Mouse (Mus musculus): Measurements from ENCODE around the gene Dchs2. TPM values are rescaled to one million over a fixed set of nuclear protein-coding genes. Genes with fewer than 3 reads are reported as not detected.

The Dchs2 gene
- polyA plus RNA-seq, 1 experiment: 0.39 TPM

DNA sequence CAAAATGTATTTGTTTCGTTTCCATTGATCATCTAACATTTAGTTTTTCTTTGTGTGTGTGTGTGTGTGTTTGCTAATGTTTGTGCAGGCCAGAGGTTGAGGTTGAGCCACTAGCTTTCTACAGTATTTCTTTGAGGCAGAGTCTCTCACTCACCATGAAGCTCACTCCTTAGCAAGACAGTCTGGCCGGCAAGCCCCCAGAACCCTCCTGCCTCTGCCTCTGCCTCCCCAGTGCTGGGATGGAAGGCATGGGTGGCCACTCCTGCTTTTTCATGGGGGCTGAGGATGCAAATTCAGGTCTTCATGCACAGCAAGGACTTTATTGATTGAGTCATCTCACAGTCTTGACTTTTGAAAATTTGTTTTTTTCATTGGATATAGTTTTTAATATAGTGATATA is 102.6 kb downstream of the Dchs2 start:
- WGBS: 95% methylated on average over 2 of the region's 2 CpGs

DNA sequence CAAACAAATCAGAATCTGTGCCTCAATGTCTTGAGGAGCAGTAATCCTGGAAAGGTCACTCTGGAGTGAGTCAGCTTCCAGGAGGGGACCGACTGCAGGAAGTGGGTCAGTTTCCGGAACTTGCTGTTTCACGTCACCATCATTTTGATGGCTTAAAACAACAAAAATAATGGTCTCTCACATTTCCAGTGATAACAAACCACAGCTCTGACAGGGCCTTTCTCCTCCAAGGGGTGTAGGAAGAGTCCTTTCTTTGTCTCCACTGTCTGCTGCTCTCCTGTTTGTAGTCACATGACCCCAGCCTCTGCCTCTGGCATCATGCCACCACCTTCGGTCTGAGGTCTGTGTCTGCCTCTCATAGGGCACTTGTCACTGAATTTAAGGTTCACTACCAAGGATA is 106.7 kb downstream of the Dchs2 start:
- Histone ChIP-seq H3K4me3 (replicated peaks; ENCODE audit: insufficient read depth, low read depth, low read length) (no peak overlapping the region), H3K27me3 (ENCODE audit: control insufficient read depth, insufficient read depth, low read length) (no peaks in the 10 kb centered on the region), H3K27ac (ENCODE audit: insufficient read depth, low read length) (no peak overlapping the region), H3K4me1 (ENCODE audit: control insufficient read depth, insufficient read depth, low read length) (no peaks in the 10 kb centered on the region)
- TF ChIP-seq CTCF (IDR thresholded peaks at IDR 0.05; ENCODE audit: borderline replicate concordance, insufficient read depth, low read depth, low read length) (no peak), POLR2A (IDR thresholded peaks at IDR 0.05; ENCODE audit: borderline replicate concordance, insufficient read depth, low read length) (no peak)
- DNase-seq: no peak
- WGBS: 47% methylated on average over 4 of the region's 4 CpGs

More for the DNA sequence above, 102.6 kb downstream of the Dchs2 start:
- H3K27me3 ChIP-seq (ENCODE audit: control insufficient read depth, insufficient read depth, low read length): no peaks in the 10 kb centered on the region
- no peak overlapping the region for H3K4me3 ChIP-seq (replicated peaks; ENCODE audit: insufficient read depth, low read depth, low read length)
- no peak for TF ChIP-seq CTCF (IDR thresholded peaks at IDR 0.05; ENCODE audit: borderline replicate concordance, insufficient read depth, low read depth, low read length)
- TF ChIP-seq POLR2A (IDR thresholded peaks at IDR 0.05; ENCODE audit: borderline replicate concordance, insufficient read depth, low read length): no peak
- H3K27ac ChIP-seq (ENCODE audit: insufficient read depth, low read length): no peak overlapping the region
- H3K4me1 ChIP-seq (ENCODE audit: control insufficient read depth, insufficient read depth, low read length): no peaks in the 10 kb centered on the region
- no peak for DNase-seq

DNA sequence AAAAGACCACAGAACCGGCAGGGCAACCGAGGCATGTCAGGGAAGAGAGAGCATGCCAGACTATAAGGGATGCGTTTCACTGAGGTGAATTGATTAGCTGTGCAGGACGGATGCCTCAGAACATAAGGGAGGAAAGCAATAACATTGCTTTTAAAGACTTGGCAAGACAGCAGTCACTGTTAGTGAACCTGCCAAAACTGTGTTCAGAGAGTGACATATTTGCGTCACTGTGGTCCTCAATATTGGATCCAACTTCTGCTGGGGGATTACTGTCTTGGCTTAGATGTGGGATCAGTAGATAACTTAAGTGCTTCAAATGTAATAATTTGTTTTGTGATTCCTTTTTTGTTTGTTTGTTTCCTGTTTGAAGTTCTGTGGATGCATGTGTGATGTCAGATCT is 107.3 kb downstream of the Dchs2 start:
- no peak overlapping the region for H3K4me3 ChIP-seq (replicated peaks; ENCODE audit: insufficient read depth, low read depth, low read length)
- H3K27ac ChIP-seq (ENCODE audit: insufficient read depth, low read length): no peak overlapping the region
- no peaks in the 10 kb centered on the region for H3K27me3 ChIP-seq (ENCODE audit: control insufficient read depth, insufficient read depth, low read length)
- no peaks in the 10 kb centered on the region for H3K4me1 ChIP-seq (ENCODE audit: control insufficient read depth, insufficient read depth, low read length)
- TF ChIP-seq POLR2A (IDR thresholded peaks at IDR 0.05; ENCODE audit: borderline replicate concordance, insufficient read depth, low read length): no peak
- TF ChIP-seq CTCF (IDR thresholded peaks at IDR 0.05; ENCODE audit: borderline replicate concordance, insufficient read depth, low read depth, low read length): no peak
- 24% methylated on average over 5 of the region's 5 CpGs for WGBS
- DNase-seq: no peak

DNA sequence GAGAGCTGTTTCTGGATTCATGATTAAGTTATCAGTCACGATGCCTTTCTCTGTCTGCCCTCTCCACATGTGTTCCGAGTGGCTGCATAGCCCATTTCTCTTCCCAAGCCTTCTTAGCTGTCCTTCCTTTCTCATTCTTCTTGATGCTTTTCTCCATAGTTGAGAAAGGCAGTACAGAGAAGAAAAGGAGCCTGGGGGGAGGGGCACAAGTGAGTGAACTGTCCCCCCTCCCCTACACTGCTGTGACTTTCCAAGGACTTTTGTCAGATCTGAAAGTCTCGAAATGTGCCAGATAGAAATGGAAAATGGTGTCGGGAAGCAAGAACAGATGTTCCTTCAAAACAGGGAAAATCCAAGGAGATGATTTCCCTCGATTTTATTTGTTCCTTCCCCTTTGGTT is 118.8 kb downstream of the Dchs2 start:
- Histone ChIP-seq H3K27me3 (ENCODE audit: control insufficient read depth, insufficient read depth, low read length) (no peaks in the 10 kb centered on the region; the same call in 1 of the 2 replicates), H3K4me1 (ENCODE audit: control insufficient read depth, insufficient read depth, low read length) (no peaks in the 10 kb centered on the region), H3K4me3 (replicated peaks; ENCODE audit: insufficient read depth, low read depth, low read length) (no peak overlapping the region), H3K27ac (ENCODE audit: insufficient read depth, low read length) (no peak overlapping the region)
- TF ChIP-seq CTCF (IDR thresholded peaks at IDR 0.05; ENCODE audit: borderline replicate concordance, insufficient read depth, low read depth, low read length) (no peak), POLR2A (IDR thresholded peaks at IDR 0.05; ENCODE audit: borderline replicate concordance, insufficient read depth, low read length) (no peak)
- DNase-seq: no peak
- WGBS: 27% methylated on average over 5 of the region's 5 CpGs

DNA sequence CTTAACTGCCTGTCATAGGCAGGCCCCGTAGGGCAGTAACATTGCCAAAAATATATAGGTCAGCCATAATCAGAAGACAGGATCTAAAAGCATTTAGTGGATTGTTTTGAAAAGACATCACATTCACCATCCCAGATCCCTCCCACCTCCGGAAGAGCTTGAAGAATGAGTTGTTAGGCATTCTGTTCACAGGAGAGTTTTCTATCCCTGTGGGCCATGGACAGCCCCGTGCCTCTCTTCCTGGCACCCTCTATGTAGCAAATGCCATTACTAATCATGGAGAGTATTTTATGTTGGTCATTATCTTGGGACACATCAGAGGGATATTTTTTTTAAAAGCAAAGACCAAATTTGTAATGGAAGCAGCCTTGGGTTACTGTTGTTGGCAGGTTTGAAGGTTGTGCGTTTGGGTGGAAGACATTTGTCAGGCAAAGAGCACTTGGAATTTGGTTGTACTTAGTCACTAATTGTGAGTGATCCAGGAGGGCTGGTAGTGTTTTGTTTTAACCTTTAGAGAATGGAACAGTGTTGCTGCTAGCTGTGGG is 122.3 kb downstream of the Dchs2 start:
- DNase-seq: no peak
- WGBS: 70% methylated on average over 4 of the region's 4 CpGs

DNA sequence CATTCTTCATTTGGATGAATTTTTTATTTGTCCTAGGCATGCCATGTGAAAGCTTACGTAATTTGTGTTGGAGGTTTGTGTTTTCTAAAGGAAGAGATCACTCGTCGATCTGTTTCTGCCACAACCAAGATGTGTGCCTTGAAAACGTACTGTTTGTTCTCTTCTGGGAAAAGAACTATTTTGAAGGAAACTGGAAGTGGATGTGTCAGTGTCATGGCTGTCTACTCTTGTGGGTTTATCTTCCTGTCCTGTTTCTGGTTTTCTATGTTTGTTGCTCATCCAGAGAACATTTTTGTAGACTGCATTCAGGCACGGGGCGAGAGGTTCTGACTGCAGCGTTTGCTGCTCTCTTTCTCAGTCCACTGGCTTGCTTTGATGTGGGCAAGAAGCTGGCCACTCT is 124.2 kb downstream of the Dchs2 start:
- H3K4me1 ChIP-seq (ENCODE audit: control insufficient read depth, insufficient read depth, low read length): no peaks in the 10 kb centered on the region
- H3K4me3 ChIP-seq (replicated peaks; ENCODE audit: insufficient read depth, low read depth, low read length): no peak overlapping the region
- DNase-seq: no peak
- TF ChIP-seq CTCF (IDR thresholded peaks at IDR 0.05; ENCODE audit: borderline replicate concordance, insufficient read depth, low read depth, low read length) (no peak), POLR2A (IDR thresholded peaks at IDR 0.05; ENCODE audit: borderline replicate concordance, insufficient read depth, low read length) (no peak)
- H3K27ac ChIP-seq (ENCODE audit: insufficient read depth, low read length): no peak overlapping the region
- WGBS: 85% methylated on average over 7 of the region's 7 CpGs
- H3K27me3 ChIP-seq (ENCODE audit: control insufficient read depth, insufficient read depth, low read length): no peaks in the 10 kb centered on the region; the same call in 1 of the 2 replicates

More for the DNA sequence above, 122.3 kb downstream of the Dchs2 start:
- Histone ChIP-seq H3K27me3 (ENCODE audit: control insufficient read depth, insufficient read depth, low read length) (no peaks in the 10 kb centered on the region; the same call in 1 of the 2 replicates), H3K4me1 (ENCODE audit: control insufficient read depth, insufficient read depth, low read length) (no peaks in the 10 kb centered on the region), H3K27ac (ENCODE audit: insufficient read depth, low read length) (no peak overlapping the region), H3K4me3 (replicated peaks; ENCODE audit: insufficient read depth, low read depth, low read length) (no peak overlapping the region)
- TF ChIP-seq POLR2A (IDR thresholded peaks at IDR 0.05; ENCODE audit: borderline replicate concordance, insufficient read depth, low read length): no peak
- TF ChIP-seq CTCF (IDR thresholded peaks at IDR 0.05; ENCODE audit: borderline replicate concordance, insufficient read depth, low read depth, low read length): no peak

DNA sequence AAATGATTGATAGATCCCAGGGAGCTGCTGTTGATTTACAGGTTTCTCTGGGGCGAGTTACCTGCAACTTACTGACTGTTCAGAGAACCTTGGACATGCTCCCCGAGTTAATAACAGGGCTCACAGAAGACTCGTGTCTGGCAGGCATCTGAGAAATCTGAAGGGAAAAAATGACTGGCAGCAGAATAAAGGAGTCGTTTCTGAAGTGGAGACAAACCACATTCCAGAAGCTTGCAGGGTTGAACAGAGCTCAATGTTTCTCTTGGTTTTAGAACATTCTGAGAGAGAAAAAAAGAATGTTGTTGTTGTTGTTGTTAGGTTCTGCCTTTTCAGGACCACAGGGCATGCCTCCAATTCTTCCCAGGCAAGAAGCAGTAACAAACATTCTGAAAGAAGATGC is 131.7 kb downstream of the Dchs2 start:
- no peaks in the 10 kb centered on the region for H3K4me1 ChIP-seq (ENCODE audit: control insufficient read depth, insufficient read depth, low read length)
- H3K4me3 ChIP-seq (replicated peaks; ENCODE audit: insufficient read depth, low read depth, low read length): no peak overlapping the region
- H3K27ac ChIP-seq (ENCODE audit: insufficient read depth, low read length): no peak overlapping the region
- TF ChIP-seq CTCF (IDR thresholded peaks at IDR 0.05; ENCODE audit: borderline replicate concordance, insufficient read depth, low read depth, low read length): no peak
- TF ChIP-seq POLR2A (IDR thresholded peaks at IDR 0.05; ENCODE audit: borderline replicate concordance, insufficient read depth, low read length): no peak
- 48% methylated on average over 4 of the region's 4 CpGs for WGBS
- H3K27me3 ChIP-seq (ENCODE audit: control insufficient read depth, insufficient read depth, low read length): no peaks in the 10 kb centered on the region
- no peak for DNase-seq

DNA sequence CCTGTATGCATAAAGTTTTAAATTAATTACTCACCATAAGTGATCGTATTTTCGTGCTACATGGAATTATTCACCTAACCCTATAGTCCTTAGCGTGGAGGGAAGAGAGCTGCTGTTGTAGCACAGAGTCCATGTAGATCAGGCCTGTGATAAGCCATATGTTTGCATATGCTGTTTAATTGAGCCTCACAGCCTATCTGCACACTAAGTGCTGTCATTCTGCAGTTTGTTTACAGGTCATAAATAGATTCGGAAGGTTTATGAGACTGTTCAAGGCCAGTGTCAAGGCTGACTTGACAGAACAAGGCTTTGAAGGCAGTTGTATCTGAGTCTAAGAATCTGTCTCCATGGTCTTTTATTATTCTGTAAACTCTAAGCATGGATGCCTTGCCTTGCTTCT is 138.3 kb downstream of the Dchs2 start:
- TF ChIP-seq CTCF (IDR thresholded peaks at IDR 0.05; ENCODE audit: borderline replicate concordance, insufficient read depth, low read depth, low read length) (no peak), POLR2A (IDR thresholded peaks at IDR 0.05; ENCODE audit: borderline replicate concordance, insufficient read depth, low read length) (no peak)
- WGBS: 95% methylated on average over 4 of the region's 4 CpGs
- no peak for DNase-seq
- no peaks in the 10 kb centered on the region for H3K4me1 ChIP-seq (ENCODE audit: control insufficient read depth, insufficient read depth, low read length)
- no peak overlapping the region for H3K27ac ChIP-seq (ENCODE audit: insufficient read depth, low read length)
- H3K4me3 ChIP-seq (replicated peaks; ENCODE audit: insufficient read depth, low read depth, low read length): no peak overlapping the region
- H3K27me3 ChIP-seq (ENCODE audit: control insufficient read depth, insufficient read depth, low read length): no peaks in the 10 kb centered on the region; the same call in 1 of the 2 replicates

Measured in cerebellum, adult 2 months (tissue).